Mouse (Mus musculus): ENCODE results near the gene Tmppe. TPM values are rescaled to one million over a fixed set of nuclear protein-coding genes. Genes with fewer than 3 reads are reported as not detected.

Gene Tmppe
- total and polyA plus RNA-seq, 2 experiments from 2014 or later, result 5.5 to 6.8 TPM

DNA sequence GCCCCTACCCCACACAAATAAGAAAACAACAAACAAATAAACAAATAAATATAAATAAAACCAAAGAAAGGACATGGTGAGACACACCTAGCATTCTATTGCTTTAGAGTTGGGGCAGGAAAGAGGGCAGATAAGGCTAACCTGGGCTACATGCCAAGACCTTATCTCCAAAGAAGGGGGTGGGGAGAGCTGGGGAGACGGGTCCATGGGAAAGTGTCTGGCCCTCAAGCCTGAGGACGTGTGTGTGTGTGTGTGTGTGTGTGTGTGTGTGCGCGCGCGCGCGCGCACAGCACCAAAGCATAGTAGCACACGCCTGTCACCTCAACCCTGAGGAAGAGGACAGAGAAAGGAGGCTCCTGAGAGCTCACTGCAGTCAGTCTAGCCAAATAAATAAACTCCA, 23.7 kb upstream of the Tmppe start:
- H3K4me1 ChIP-seq (ENCODE audit: insufficient read depth), result no peaks in the 10 kb centered on the region
- no peak overlapping the region for H3K27ac ChIP-seq (ENCODE audit: low read depth, low read length)
- DNase-seq, result no peak
- H3K9ac ChIP-seq, result no peak overlapping the region
- no peaks in the 10 kb centered on the region for H3K36me3 ChIP-seq (ENCODE audit: insufficient read depth)
- H3K4me2 ChIP-seq (ENCODE audit: low read depth), result no peak overlapping the region
- no peak overlapping the region for H3K4me3 ChIP-seq (ENCODE audit: low read depth, low read length)
- no peak for TF ChIP-seq CTCF (IDR thresholded peaks at IDR 0.05; ENCODE audit: low read depth)
- H3K27me3 ChIP-seq (ENCODE audit: insufficient read depth, low read length), result no peaks in the 10 kb centered on the region
- no peaks in the 10 kb centered on the region for H3K9me3 ChIP-seq (ENCODE audit: low read length)
- 93% methylated on average over 10 of the region's 10 CpGs for WGBS
- no peak for ATAC-seq

DNA sequence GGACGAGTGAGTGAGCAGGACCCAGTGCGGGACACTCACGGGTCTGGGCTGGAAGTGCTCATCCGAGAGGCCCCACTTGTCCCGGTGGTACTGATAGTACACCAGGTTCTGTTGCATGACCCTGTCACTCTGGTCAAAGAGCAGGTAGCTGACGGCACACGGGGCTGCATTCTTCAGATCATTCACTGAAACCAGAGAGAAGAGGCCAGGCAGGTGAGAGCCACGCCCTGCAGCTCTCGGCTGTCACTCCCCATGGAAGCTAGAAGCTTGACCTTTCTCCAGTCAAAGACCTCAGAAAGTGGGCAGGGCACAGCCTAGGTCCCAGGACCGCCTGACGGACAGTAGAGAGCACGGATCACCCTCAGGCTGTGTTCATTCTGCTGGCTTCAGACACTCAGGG, 21.0 kb upstream of the Tmppe start:
- no peak overlapping the region for H3K4me3 ChIP-seq (ENCODE audit: low read depth, low read length)
- DNase-seq (no peak), ATAC-seq (no peak)
- H3K27me3 ChIP-seq (ENCODE audit: insufficient read depth, low read length), result no peaks in the 10 kb centered on the region
- 89% methylated on average over 12 of the region's 12 CpGs for WGBS
- H3K4me2 ChIP-seq (ENCODE audit: low read depth), result no peak overlapping the region
- TF ChIP-seq CTCF (IDR thresholded peaks at IDR 0.05; ENCODE audit: low read depth), result no peak
- no peak overlapping the region for H3K27ac ChIP-seq (ENCODE audit: low read depth, low read length)
- H3K9ac ChIP-seq, result no peak overlapping the region
- H3K9me3 ChIP-seq (ENCODE audit: low read length), result no peaks in the 10 kb centered on the region
- 0 out of 2 replicates have a peak, but pooled peaks cover 5% of the 10 kb centered on the region for H3K36me3 ChIP-seq (ENCODE audit: insufficient read depth)
- H3K4me1 ChIP-seq (ENCODE audit: insufficient read depth), result no peaks in the 10 kb centered on the region

DNA sequence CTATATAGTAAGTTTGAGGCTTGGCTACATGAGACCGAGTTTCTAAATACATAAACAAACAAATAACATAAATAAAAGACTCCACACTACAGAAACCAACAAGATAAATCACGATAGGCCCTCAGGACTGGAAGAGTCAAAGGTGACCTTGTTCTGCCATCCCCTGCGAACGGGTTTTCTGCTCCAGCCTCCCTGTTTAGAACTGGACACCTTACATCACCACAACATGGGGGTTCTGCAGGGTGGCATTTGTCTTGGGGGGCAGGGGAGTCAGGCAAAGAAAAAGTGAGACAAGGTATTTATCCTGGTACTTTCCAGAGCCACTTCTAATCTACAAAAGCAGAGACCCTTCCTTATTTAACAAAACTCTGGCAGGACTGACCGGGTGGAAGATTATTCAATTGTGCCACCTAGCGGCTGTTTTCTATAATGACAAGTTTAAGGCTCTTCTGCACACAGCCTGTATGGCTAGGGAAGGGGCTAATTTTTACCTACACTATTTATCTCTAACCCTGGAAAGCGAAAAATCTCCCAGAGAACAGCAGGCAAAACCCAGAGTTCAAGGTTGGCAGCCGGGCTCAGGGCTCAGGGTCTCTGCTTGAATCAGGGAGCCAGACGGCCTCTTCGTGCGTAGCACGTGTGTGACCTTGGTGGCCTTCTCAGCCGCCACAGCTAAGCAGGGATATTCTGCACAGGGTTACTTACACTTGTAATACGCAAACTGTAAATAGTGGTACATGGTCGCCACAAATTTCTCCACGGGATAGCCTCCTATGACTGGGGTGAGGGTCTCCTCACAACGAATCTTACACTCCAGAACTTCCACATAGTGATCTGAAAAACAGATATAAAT, 19.8 kb upstream of the Tmppe start:
- no peaks in the 10 kb centered on the region for H3K4me1 ChIP-seq (ENCODE audit: insufficient read depth)
- peak; percentile 71 for TF ChIP-seq CTCF (IDR thresholded peaks at IDR 0.05; ENCODE audit: low read depth)
- no peak overlapping the region for H3K9ac ChIP-seq
- ATAC-seq (peak; percentile 72), DNase-seq (peak; percentile 82)
- no peak overlapping the region for H3K4me3 ChIP-seq (ENCODE audit: low read depth, low read length)
- WGBS, result 71% methylated on average over 17 of the region's 17 CpGs
- no peak overlapping the region for H3K27ac ChIP-seq (ENCODE audit: low read depth, low read length)
- H3K4me2 ChIP-seq (ENCODE audit: low read depth), result no peak overlapping the region
- H3K27me3 ChIP-seq (ENCODE audit: insufficient read depth, low read length), result no peaks in the 10 kb centered on the region
- H3K9me3 ChIP-seq (ENCODE audit: low read length), result no peaks in the 10 kb centered on the region
- H3K36me3 ChIP-seq (ENCODE audit: insufficient read depth), result 0 out of 2 replicates have a peak, but pooled peaks cover 5% of the 10 kb centered on the region

DNA sequence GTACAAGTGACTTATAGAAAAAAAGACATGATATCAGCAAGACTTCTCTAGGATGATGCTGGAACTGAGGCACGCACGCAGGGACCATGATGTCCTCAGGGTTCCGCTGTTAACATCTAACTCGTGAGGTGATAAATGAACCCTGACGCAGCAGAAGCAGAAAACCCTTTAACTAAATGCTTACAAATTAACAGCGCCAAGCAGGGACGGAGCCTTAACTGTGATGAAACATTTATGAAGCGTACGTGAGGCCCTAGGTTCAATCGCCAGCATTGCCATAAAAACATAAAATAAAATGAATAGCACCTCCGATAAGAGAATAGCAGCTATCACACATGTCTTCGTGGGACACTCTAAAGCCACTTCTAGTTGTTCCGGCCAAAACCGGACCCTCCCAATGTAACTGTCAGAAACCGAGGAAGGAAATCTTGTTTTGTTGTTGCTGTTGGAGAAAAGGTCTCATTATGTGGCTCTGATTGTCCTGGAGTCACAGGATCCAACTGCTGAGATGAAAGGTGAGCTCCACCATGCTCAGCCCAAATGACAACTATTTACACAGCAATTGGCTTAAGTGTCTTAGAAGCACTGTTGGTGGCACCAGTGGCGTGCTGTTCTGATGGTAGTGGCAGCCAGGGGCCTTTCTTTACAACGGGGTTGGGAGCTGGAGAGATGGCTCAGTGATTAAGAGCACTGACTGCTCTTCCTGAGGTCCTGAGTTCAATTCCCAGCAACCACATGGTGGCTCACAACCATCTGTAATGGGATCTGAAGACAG, 17.8 kb upstream of the Tmppe start:
- DNase-seq (no peak), ATAC-seq (no peak)
- H3K4me1 ChIP-seq (ENCODE audit: insufficient read depth), result no peaks in the 10 kb centered on the region
- H3K4me2 ChIP-seq (ENCODE audit: low read depth), result no peak overlapping the region
- no peaks in the 10 kb centered on the region for H3K9me3 ChIP-seq (ENCODE audit: low read length)
- H3K27ac ChIP-seq (ENCODE audit: low read depth, low read length), result no peak overlapping the region
- TF ChIP-seq CTCF (IDR thresholded peaks at IDR 0.05; ENCODE audit: low read depth), result no peak
- H3K27me3 ChIP-seq (ENCODE audit: insufficient read depth, low read length), result no peaks in the 10 kb centered on the region
- H3K4me3 ChIP-seq (ENCODE audit: low read depth, low read length), result no peak overlapping the region
- 86% methylated on average over 17 of the region's 17 CpGs for WGBS
- H3K9ac ChIP-seq, result no peak overlapping the region
- 0 out of 2 replicates have a peak, but pooled peaks cover 5% of the 10 kb centered on the region for H3K36me3 ChIP-seq (ENCODE audit: insufficient read depth)

DNA sequence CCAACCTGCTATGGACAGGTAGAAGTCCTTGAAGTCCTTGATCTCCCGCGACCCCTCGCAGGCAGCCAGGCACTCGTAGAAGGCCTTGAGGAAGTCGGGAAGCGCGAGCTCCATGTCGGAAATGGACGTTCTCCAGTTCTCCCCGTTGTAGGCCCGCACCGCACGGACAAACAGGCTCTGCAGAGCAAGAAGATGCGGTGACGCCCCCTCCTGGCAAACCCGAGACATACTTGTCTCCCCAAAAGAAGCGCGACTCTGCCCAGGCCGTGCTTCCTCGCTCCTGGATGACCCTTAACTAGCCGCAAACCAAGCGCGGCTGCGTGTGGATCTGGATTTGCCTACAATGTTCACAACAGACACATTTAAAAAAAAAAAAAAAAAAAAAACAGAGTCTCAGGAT, 16.2 kb upstream of the Tmppe start:
- WGBS, result 94% methylated on average over 24 of the region's 24 CpGs
- Histone ChIP-seq H3K4me3 (ENCODE audit: low read depth, low read length) (no peak overlapping the region), H3K4me1 (ENCODE audit: insufficient read depth) (no peaks in the 10 kb centered on the region), H3K9ac (no peak overlapping the region), H3K27me3 (ENCODE audit: insufficient read depth, low read length) (no peaks in the 10 kb centered on the region), H3K27ac (ENCODE audit: low read depth, low read length) (no peak overlapping the region), H3K9me3 (ENCODE audit: low read length) (no peaks in the 10 kb centered on the region), H3K36me3 (ENCODE audit: insufficient read depth) (0 out of 2 replicates have a peak, but pooled peaks cover 5% of the 10 kb centered on the region), H3K4me2 (ENCODE audit: low read depth) (no peak overlapping the region)
- DNase-seq (no peak), ATAC-seq (no peak)
- TF ChIP-seq CTCF (IDR thresholded peaks at IDR 0.05; ENCODE audit: low read depth), result no peak

DNA sequence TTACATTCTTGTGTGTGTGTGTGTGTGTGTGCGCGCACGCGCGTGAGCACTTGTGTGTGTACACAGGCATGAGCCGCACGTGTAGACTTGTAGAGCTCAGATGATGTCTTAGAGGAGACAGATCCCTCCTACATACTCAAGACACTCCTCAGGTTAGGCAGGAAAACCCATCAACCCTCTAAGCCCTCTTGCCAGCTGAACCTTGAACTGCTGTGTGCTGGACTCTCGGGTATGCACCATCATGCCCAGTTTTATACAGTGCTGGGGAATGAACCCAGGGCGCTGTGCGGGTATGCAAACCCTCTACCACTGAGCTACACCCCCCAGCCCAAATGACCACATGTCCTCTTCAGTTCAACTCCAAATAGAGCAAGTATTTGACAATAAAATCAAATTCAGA, 15.7 kb upstream of the Tmppe start:
- no peak overlapping the region for H3K9ac ChIP-seq
- H3K4me1 ChIP-seq (ENCODE audit: insufficient read depth), result no peaks in the 10 kb centered on the region
- H3K27ac ChIP-seq (ENCODE audit: low read depth, low read length), result no peak overlapping the region
- H3K4me2 ChIP-seq (ENCODE audit: low read depth), result no peak overlapping the region
- no peak overlapping the region for H3K4me3 ChIP-seq (ENCODE audit: low read depth, low read length)
- H3K27me3 ChIP-seq (ENCODE audit: insufficient read depth, low read length), result no peaks in the 10 kb centered on the region
- 97% methylated on average over 10 of the region's 10 CpGs for WGBS
- 0 out of 2 replicates have a peak, but pooled peaks cover 5% of the 10 kb centered on the region for H3K36me3 ChIP-seq (ENCODE audit: insufficient read depth)
- no peaks in the 10 kb centered on the region for H3K9me3 ChIP-seq (ENCODE audit: low read length)
- no peak for TF ChIP-seq CTCF (IDR thresholded peaks at IDR 0.05; ENCODE audit: low read depth)
- ATAC-seq (no peak), DNase-seq (no peak)

DNA sequence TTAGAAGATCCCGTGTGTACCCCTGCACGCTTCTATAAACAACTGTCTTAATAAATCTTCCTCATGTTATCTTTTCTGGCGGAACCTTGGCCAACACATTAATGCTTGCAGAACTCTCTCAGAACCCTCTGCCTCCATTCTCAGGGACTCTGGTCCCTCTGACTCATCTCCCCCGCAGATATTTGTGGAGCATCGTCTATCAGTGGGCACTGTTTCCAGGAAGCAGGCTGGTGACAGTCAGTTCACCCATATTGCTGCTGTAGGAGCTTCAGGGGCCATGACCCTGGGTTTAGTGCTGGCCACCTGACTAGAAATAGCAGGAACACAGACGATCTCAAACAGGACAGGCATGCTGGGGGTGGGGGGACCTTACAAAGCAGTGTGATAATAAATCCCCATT, 13.8 kb upstream of the Tmppe start:
- Histone ChIP-seq H3K9ac (no peak overlapping the region), H3K36me3 (ENCODE audit: insufficient read depth) (0 out of 2 replicates have a peak, but pooled peaks cover 5% of the 10 kb centered on the region), H3K27ac (ENCODE audit: low read depth, low read length) (no peak overlapping the region), H3K4me3 (ENCODE audit: low read depth, low read length) (no peak overlapping the region), H3K4me1 (ENCODE audit: insufficient read depth) (no peaks in the 10 kb centered on the region; the same call in 1 of the 2 replicates), H3K4me2 (ENCODE audit: low read depth) (no peak overlapping the region), H3K27me3 (ENCODE audit: insufficient read depth, low read length) (no peaks in the 10 kb centered on the region), H3K9me3 (ENCODE audit: low read length) (no peaks in the 10 kb centered on the region)
- ATAC-seq (no peak), DNase-seq (no peak)
- no peak for TF ChIP-seq CTCF (IDR thresholded peaks at IDR 0.05; ENCODE audit: low read depth)
- 80% methylated on average over 6 of the region's 6 CpGs for WGBS
